Mouse (Mus musculus) right cerebral cortex, postnatal 36 days (tissue): Measurements from ENCODE around the gene Arhgef10l.
A peak's percentile ranks its signal among the peaks of the same experiment; 100 is the strongest.

Experiments
- DNase-seq, 2 experiments: peaks; one replicate each; pipeline ENCODE4 v3.0.0; 2022; ENCODE audit warnings: low spot score in 2 of 2, mixed read lengths in 1 of 2

The Arhgef10l gene

DNA sequence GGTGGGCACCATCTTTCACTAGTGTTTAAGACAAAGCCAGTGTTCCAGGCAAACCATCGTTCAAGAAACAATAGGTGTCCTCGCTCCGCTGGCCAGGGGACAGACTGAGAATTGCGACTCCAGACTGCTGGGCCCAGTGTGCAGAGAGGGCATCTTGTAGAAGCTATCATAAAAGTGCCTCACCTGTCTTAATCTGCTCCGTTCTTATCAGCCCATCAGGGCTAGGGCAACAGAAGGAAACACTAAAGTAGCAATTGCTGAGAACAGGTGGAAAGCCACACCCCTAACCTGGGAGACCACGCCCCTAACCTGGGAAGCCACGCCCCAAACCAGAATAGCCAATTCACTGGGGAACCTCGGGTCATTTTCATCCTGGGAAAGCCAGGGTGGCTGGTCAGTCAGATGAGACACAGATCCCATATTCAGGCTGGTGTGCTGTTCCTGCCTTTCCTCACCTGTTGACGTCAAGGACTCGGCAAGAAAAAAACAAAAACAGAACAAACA, 140.1 kb downstream of the Arhgef10l start:
- DNase-seq: no peak

DNA sequence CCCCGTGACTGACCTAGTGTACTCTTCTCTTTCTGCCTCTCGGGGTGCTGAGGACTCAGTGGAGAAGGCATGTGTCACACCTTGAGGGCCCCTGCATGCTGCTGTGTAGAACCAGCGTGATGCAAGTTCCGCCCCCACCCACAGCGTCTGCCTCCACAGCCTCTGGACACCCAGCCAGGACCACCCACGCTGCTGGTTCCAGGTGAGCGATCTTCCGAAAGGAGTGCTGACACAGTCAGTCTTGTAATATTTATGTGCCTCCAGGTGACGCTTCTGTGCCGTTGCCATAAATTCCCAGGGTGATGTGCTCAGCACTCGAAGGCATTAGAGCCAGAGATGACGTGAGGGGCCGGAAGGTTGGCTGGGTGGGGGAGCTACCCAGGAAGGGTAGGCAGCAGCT, 140.9 kb downstream of the Arhgef10l start:
- DNase-seq: no peak

DNA sequence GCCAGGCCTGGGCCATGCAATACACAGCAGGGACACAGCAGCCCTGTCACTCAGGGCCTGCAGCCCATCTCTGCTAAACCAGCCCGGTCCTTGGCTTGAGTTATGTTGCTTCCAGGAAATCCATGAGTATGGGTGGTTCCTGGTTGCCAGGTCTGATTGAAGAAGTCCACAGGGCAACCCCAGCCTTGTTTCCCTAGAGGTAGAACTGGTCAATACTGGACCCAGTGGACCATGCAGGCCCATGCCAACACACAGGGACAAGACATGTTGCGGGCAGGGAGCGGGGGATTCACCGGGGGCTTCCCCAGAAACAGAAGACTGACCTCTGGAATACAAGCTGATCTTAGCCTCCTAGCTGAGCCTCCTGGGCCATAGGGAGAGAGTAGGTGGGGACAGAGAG, 142.9 kb downstream of the Arhgef10l start:
- no peak for DNase-seq

DNA sequence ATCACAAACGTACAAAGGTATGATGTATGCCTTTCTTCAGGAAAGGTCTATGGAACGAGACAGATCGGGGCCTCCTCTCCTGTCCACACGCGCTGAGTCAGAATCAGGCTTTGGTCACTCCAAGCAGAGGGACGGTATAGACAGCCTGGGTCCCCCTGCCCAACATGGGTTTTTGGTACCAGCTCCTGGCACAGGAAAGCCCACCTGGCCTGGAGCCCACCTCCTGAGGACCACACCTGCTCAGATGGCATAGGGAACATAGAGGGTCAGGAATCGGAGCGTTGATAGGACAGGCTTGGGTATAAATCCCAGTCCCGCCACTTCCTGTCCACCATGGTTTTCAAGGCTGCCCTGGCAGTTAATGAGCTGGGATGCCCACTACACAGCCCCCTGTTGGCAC, 145.1 kb downstream of the Arhgef10l start:
- no peak for DNase-seq

DNA sequence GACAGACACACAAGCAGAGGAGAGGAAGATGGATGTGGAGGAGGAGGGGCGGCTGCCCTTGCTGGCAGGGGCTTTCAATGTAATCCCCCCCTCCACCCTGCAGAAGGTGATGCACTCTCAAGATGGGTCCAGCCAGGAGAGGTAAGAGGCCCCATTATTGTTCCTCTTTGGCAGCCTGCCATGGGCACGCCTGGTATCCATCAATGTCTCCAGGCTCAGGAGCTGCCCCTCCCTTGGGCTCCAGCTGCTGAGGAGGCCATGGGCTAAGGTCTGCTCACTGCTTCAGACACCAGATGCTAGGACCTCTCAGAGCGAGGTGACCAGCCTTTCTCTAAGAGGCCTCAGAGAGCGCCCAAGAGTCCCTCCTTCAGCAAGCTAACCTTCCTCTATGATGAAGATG, 152.0 kb downstream of the Arhgef10l start:
- DNase-seq: no peak

DNA sequence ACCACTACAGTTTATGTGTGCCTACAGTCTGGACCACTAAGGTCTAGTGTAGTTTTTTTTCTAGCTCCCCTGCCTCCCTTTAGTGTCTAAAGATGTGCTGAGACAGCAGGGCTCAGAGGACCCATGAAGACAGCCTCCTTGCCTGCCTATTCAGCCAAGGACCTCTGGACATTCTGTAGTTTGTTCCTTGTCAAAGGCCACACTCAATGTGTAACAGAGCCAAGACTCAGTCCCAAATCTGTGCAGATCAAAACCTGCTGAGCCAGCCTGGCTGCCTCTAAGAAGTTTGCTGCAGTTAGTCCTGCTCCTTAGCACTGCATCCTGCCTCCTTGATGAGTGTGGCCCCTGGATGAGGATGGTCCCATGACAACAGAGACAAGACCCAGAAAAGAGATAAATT, 156.0 kb downstream of the Arhgef10l start:
- DNase-seq: no peak

DNA sequence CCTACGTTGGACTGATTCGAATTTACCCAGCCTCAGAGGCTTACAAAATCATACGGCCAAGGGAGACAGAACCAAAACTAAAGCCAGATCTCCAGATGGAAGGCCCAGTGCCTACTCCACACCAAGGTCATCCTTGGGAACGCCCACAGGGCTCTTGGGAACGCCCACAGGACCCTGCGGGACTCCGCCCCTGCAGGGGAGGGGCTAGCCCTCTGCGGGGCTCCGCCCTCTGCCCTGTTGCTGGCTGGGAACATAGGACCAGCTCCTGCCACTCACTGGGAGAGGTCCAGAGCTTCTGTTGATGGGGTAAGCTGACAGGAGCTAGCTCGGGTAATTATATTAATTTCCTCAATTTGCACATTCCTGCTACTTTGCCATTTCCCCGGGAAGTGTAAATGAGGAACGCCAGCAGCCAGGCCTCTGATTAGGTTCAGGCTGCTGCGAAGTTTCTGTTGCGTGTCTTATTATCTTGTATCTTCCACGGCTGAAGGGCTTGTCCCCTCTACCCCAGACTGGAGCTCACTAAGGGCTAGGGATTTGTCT, 158.6 kb downstream of the Arhgef10l start:
- no peak for DNase-seq

DNA sequence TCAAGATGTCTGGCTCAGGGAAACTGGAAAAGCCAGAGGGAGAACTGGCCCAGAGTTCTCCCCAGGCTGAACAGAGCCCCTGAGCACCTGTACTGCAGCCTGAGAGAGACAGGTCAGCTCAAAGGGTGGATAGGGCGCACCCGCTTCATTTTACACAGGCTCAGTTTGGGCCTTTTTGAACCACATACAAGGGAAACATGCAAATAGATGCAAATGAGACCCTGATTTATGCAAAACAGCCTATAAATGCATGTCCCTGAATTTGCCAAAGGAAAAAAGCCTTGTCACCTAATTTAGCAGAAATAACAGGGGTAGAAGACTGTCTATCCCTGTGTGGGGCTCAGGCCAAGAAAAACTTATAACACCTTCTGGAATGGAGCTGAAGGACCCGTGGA, 160.2 kb downstream of the Arhgef10l start:
- no peak for DNase-seq

DNA sequence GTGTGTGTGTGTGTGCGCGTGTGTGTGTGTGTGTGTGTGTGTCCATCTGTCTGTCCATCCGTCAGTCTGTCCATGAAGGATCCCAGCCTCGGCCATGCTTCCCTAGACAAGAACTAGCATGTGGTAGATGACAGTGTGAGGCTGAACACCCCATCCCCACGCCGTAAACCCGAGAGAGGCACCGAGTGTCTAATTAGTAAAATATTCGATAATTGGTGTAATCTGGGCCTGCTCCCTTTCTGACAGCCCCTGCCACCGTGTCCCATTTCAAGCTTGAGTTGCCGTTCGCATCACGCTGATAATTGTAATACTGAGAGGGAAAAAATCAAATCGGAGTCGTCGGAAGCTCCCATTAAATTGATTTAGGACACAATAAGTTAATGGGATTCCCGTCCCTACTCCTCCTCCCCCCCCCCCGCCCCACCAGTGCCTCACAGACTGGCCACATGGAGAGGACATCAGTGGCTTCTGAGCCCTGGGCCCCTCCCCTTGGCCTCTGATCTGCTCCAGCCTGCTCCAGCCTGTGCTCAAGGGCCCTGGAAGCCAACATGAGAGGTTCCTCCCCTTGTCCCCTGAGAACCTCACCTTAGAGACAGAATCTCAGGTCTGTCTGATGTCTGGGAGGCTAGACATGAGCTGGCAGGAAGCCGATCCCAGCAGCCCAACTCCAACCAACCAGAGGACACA, 160.7 kb downstream of the Arhgef10l start:
- no peak for DNase-seq

DNA sequence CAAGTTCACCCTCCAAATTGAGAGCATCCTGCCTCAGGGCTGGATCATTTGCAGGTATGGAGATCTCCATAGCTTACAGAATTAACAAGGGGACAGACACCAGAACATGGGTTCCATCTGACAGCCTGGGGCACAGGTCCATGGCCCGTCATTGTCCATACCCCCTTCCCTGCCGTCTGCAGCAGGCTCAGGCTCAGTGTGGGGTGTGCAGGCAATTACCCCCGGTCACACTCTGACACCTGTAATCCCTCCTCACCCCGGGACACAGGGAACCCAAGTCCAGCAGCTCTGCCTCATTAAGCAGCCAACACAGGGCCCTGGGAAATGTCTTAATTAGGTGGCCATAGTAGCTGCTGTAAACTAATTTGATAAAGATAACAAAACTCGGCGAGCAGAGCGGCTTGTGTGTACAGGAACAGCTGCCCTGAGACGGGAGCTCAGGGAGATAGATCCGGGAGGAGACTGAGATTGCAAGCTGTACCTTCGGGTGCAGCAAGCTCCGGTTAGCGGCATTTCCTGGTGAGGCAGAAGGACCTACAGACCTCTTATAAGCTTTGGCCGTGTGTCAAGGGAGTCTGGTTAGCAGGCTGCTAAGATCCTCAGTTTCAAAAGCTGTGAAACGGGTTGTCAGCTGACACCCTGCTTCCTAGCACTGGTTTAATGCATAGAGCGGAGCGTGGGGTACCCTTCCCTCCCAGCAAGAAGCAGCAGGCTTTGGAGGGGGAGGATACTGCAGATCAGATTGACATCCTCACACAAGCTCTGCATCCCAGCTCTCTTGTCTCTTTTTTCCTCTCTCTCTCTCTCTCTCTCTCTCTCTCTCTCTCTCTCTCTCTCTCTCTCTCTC, 161.5 kb downstream of the Arhgef10l start:
- no peak for DNase-seq

DNA sequence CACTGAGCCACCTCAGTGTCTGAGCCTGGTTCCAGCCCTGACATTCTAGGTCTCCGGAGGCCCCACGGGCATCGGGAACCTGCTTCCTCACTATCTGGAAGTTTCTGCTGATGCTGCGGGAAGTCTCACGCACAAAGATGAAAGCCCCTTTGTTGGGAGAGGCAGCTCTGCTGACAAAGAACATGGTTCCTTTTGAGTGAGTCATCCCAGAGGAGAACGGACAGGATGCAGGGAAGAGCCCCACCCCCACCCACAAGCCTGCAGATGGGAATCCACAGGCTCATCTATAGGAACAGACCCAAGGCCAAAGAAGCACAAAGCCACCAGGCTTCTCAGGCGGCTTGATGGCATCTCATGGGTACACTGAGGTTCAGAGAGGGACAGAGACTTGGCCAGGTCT, 165.0 kb downstream of the Arhgef10l start:
- DNase-seq: no peak

DNA sequence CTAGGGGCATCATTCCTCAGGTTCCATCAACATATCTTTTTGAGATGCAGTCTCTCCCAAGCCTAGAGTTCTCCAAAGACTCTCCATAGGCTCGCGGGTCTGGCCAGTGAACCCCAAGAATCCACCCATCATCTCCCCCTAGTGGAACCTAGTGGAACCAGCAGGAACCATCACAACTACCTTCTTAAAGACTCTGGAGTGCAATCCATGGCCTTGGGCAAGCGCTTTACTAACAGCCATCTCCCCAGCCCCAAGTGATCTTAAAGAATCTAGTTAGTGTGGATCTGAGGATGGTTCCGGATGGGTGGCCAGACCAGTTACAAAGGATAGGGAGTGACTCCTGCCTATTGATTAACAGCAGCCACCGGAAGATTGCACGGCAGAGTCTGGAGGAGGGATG, 166.2 kb downstream of the Arhgef10l start:
- no peak for DNase-seq

DNA sequence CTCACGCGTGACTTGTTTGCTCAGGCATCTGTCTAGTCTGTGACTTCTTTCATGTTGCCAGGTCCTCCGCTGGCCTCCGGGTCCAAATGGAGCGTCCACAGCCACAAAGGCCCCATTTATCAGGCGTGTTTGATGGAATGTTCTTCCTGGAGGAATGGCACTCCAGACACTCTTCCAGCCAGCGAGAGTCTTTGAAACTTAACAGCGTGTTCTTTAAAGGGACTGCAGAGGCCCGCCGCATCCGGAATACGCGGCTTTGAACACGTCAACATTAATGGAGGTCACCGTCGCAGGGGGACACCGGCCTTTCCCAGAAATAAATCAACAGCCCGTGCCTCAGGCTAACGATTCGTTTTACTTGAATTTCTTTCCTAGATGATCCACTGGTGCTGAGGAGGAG, 168.6 kb downstream of the Arhgef10l start:
- no peak for DNase-seq

DNA sequence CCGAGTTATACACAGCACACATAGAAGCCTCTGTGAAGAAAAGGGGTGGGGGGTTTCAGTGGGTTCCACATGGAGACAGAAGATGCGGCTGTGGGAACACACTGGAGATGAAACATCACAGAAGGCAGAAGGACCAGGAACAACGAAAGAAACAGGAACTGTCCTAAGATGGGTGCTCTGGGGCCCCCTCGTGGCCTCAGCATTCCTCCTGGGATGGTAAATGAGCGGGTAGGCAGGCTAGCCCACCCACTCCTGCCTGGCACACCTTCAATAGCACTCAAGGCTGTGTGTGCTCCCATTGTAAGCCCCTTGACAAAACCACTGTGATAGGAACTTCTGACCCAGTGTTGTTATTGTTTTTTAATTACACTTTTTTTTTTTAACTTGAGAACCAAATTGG, 174.3 kb downstream of the Arhgef10l start:
- DNase-seq: no peak

DNA sequence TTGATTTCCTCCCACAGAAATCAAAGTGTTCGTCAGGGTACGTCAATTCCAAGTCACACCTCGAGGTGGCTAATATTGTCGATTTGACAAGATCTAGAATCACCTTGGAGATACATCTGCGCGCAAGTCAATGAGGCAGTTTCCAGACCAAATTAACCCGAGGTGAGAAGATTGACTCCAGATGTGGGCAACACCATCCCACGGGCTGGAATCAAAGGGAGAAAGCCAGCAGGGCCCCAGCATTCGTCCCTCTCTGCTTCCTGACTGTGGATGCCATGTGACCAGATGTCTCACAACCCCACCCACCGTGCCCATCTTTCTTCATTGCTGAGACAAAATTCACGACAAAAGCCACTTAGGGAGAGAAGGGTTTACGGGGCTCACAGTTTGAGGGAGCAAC, 180.4 kb downstream of the Arhgef10l start:
- DNase-seq: no peak

DNA sequence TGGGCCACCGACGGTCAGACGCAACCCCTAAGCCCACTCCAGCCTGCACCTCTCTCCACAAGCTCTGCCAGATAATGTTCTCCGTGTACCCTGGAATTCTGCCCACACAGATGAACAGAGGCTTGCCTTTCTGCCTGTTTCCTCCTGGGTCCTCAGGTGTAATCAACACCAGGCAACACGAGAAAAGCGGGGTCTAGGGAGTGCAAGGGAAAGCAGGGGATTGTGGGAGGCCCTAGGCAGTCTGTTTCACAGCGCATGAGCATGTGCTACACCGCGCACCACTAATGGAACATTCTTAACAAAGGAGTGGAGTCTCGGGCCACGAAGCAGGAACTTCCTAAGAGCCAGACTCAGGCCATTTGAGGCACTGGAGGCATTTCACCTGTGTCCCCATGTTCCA, 182.7 kb downstream of the Arhgef10l start:
- DNase-seq: no peak

DNA sequence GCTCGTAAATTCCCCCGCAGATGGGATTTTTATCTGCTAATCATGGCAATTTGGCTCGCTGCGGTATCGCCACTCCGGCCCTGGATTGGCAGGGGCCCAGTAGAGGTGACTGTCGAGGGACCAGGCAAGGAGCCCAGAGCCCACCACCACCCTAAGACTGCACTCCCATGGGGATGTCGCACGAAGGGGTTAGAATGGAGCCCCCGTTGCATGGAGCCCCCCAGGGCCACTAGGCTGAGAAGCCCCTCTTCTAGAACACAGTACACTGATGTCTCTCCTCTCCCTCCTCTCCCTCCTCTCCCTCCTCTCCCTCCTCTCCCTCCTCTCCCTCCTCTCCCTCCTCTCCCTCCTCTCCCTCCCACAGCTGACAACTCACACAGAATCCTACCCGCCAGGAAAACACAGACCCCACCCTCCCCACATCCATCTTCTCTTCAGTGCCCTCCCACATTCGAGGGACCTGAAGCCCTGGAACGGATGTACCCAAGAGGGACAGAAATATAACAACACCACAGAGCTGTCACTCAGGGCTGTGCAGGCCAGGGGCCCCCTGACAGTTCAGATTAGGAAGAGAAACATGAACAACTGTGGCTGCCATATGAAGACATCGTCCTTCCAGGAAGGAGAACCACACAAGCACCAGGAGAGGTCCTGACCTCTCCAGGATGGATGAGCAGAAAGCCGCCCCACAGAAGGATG, 185.3 kb downstream of the Arhgef10l start:
- no peak for DNase-seq

DNA sequence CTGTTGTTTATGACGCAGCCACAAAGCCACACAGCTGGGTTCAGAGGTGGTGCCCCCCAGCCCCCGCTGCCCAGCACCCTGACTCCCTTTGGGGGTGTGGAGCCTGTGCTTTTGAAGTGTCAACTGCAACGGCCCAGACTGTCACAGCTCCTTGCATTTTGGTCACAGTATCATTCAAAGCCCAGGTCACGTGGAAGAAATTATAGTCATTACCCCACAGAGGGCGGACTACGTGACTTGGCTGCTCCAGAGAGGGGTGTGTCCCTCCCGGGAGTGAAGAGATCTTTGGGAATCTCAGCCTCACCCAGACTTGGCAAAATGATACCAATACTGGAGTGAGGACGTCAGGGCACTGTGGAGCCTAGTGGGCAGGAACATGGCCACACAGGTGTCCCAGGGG, 190.6 kb downstream of the Arhgef10l start:
- no peak for DNase-seq

DNA sequence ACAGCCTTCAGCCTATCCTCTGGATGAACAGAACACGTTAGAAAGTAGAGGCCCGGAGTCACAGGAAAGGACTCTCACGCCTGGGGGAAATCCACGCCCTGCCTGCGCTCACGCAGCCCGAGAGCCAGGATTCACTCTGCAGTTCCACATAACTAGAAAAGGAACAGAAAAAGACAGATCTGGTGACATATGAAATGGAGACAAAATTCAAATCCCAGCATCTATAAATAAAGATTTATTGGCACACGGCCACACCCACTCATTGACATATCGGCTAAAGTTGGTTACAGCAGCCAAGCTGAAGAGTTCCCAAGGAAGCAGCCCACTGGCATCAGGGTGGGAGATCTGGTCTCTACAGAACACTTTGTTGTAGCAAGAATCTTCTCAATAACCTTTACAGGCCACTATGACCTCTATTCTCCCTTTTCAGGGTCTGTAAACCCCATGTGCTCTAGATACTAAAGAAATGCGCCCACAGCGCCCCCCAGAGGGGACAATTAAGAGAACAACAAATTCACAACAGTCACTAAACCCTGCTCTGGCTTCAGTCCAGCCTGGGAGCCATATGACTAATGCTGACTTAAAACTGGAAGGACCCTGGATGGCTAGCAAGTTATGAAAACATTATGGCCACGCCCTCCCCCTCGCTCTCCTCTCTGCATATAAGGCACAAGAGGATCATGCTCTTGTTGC, 195.9 kb downstream of the Arhgef10l start:
- peak; percentile 31 to 39 for DNase-seq

DNA sequence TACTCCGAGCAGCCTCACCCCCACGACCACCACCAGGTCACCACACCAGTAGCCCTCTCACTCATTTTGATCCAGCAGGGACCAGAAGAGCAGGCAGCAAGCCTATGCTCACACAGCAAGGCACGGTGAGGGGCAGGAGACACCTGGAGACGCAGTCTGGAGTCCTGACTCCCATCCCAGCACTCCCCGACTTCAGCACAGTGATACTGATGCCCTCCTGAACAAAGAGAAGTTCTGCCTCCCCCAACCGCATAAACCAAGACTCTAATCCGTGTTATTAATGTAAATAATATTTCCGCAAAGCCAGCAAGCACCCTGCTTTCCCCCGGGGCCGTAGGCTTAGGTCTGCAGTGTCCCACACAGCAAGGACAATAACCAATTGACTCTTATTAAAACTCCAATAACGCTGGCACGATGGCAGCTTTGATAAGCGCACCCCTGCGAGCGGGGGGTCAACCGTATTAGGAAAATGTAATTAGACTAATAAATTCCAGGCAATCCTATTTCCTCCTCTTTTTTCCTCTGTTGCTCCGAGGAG, 198.5 kb downstream of the Arhgef10l start:
- no peak for DNase-seq
